ENCODE assay signal across 22 mouse cellular contexts in genomic region chr11:68346099-68346498, GRCm38 (mm10).
"Had no signal": no experiment of that assay in that cellular context is flagged by ENCODE, and none has a peak within 500 bp of the region (broad histone marks: within the 10 kb centered on the region; RNA-seq: fewer than 3 reads in every experiment).

No protein-coding gene starts in this region.

- H3K9me3 ChIP-seq: heart, embryonic 13.5 days; heart, embryonic 15.5 days; hindbrain, embryonic 13.5 days; hindbrain, embryonic 15.5 days; limb, embryonic 13.5 days; limb, embryonic 15.5 days had no signal

- H3K27me3 ChIP-seq: forebrain, embryonic 15.5 days; heart, embryonic 13.5 days; heart, embryonic 15.5 days; hindbrain, embryonic 13.5 days; hindbrain, embryonic 15.5 days; limb, embryonic 15.5 days had no signal

- H3K27ac ChIP-seq: heart, embryonic 13.5 days; heart, embryonic 15.5 days; hindbrain, embryonic 13.5 days; hindbrain, embryonic 15.5 days; hindbrain, postnatal 0 days; layer of hippocampus, adult 2 months; left cerebral cortex, adult 2 months; limb, embryonic 13.5 days; limb, embryonic 15.5 days had no signal

- H3K9ac ChIP-seq: forebrain, embryonic 15.5 days; forebrain, postnatal 0 days; heart, embryonic 13.5 days; heart, embryonic 15.5 days; hindbrain, embryonic 13.5 days; hindbrain, embryonic 15.5 days; limb, embryonic 13.5 days; limb, embryonic 15.5 days had no signal

- ATAC-seq: forebrain, embryonic 15.5 days; forebrain, postnatal 0 days; hindbrain, postnatal 0 days; intestine, embryonic 16.5 days had no signal

- H3K4me2 ChIP-seq: forebrain, embryonic 15.5 days; heart, embryonic 11.5 days; heart, embryonic 13.5 days; heart, embryonic 15.5 days; hindbrain, embryonic 13.5 days; hindbrain, embryonic 15.5 days; limb, embryonic 13.5 days; limb, embryonic 15.5 days had no signal

- H3K4me3 ChIP-seq: forebrain, embryonic 15.5 days; heart, embryonic 13.5 days; heart, embryonic 15.5 days; hindbrain, embryonic 13.5 days; hindbrain, embryonic 15.5 days; layer of hippocampus, adult 2 months; left cerebral cortex, adult 2 months; limb, embryonic 13.5 days; limb, embryonic 15.5 days had no signal

- DNase-seq: forebrain, postnatal 0 days; gastrocnemius, postnatal 14 days; gastrocnemius, postnatal 36 days; heart, adult 18-20 months; heart, postnatal 14 days; heart, postnatal 36 days; kidney, adult 18-20 months; kidney, adult 9 months; kidney, postnatal 10 days; kidney, postnatal 4 days had no signal

- H3K36me3 ChIP-seq: forebrain, embryonic 15.5 days; heart, embryonic 13.5 days; heart, embryonic 15.5 days; hindbrain, embryonic 13.5 days; hindbrain, embryonic 15.5 days; limb, embryonic 13.5 days; limb, embryonic 15.5 days had no signal
